Mouse (Mus musculus): Measurements from ENCODE around the gene Mecp2. TPM values are rescaled to one million over a fixed set of nuclear protein-coding genes. Genes with fewer than 3 reads are reported as not detected.
"Not testable (repeated sequence)": the region's sequence is repeated elsewhere in the genome, so short reads cannot be mapped to it uniquely, and the experiment has no call there.

Gene Mecp2
- polyA plus RNA-seq (2014; fragmentation: Nextera tagmentation; extraction: Ambion mirVana) = 15.3 and 17.1 TPM in 2 replicates

DNA sequence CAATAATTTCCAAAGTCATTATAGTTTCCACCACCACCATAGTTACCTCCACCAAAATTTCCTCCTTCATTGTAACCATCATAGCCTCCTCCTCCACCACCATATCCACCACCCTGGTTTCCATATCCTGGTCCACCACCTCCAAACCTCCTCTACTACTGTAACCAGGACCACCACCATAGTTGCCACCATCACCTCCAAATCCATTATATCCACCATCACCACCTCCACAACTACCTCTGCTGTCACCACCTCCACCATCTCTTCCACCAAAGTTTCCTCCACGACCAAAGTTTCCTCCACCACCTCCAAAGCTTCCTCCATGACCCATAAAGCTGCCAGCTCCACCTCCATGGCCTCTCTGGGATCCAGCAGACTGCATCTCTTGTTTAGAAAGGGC lies at the start of gene Mecp2:
Mecp2 (minus strand) TSS at position 101 of the 400 bp plus-strand sequence.
- H3K4me1 ChIP-seq (ENCODE audit: control insufficient read depth, insufficient read depth, low read length); H3K36me3 ChIP-seq (ENCODE audit: control insufficient read depth, insufficient read depth, low read length); DNase-seq (ENCODE audit: low spot score, missing footprints); ATAC-seq (ENCODE audit: low FRiP score); H3K27me3 ChIP-seq (ENCODE audit: control insufficient read depth, insufficient read depth, low read length); H3K4me3 ChIP-seq (ENCODE audit: low read depth, low read length); H3K4me2 ChIP-seq; H3K9me3 ChIP-seq (ENCODE audit: control insufficient read depth, low read length); H3K27ac ChIP-seq (ENCODE audit: low read depth, low read length); H3K9ac ChIP-seq (ENCODE audit: low read length): not testable (repeated sequence)
- 24% methylated on average over 1 of the region's 1 CpGs for WGBS

DNA sequence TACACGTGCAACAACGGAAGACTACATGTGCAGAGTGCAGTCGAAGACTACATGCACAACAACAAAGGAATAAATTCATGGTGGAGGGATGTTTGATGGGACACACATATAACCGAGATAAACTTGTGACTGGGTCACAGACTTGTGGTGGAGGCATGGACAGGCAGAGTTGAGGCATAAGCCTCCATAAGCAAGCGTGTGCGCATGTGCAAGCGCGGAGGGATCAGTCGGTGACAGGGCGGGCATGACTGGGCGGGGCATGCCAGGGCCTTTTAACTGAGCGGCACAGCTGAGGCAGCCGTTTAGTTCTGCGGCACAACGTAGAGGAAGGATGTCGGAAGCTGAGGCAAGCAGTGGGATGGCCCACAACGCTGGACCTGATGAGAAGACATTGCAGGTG lies 41.8 kb upstream of the Mecp2 start, which contains the start of gene Tktl1:
Tktl1 (plus strand) TSS at position 301 of the 400 bp plus-strand sequence.
- DNase-seq (ENCODE audit: low spot score, missing footprints) (no peak), ATAC-seq (ENCODE audit: low FRiP score) (no peak)
- Histone ChIP-seq H3K27ac (ENCODE audit: low read depth, low read length) (no peak within 1 kb of the TSS), H3K9me3 (ENCODE audit: control insufficient read depth, low read length) (no peaks in the 10 kb centered on the region), H3K36me3 (ENCODE audit: control insufficient read depth, insufficient read depth, low read length) (no peaks in the 10 kb centered on the region), H3K4me3 (ENCODE audit: low read depth, low read length) (no peak within 1 kb of the TSS), H3K4me1 (ENCODE audit: control insufficient read depth, insufficient read depth, low read length) (no peaks in the 10 kb centered on the region), H3K27me3 (ENCODE audit: control insufficient read depth, insufficient read depth, low read length) (no peaks in the 10 kb centered on the region), H3K9ac (ENCODE audit: low read length) (no peak within 1 kb of the TSS), H3K4me2 (no peak within 1 kb of the TSS)
- WGBS = 86% methylated on average over 17 of the region's 17 CpGs

DNA sequence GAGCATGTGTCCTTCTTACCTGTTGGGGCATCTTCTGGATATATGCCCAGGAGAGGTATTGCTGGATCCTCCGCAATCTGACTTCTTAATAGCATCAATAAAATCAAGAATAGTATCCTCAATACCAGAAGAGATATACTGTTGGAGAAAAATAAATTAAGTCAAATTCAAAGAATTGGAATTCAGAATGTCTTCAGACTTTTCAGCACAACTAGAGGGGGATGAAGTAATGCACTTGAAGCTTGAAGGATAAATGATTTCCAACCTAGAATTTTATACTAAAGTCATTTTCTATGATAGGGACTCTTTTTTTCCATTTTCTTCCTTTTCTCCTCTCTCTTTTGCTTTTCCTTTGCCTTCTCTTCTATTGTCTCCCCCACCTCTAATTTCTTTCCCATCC lies 32.6 kb upstream of the Mecp2 start, which contains the start of gene Tex28:
Tex28 (minus strand) TSS at position 101 of the 400 bp plus-strand sequence.
- Histone ChIP-seq H3K4me3 (ENCODE audit: low read depth, low read length) (no peak within 1 kb of the TSS), H3K36me3 (ENCODE audit: control insufficient read depth, insufficient read depth, low read length) (no peaks in the 10 kb centered on the region), H3K4me2 (no peak within 1 kb of the TSS), H3K9ac (ENCODE audit: low read length) (no peak within 1 kb of the TSS), H3K27ac (ENCODE audit: low read depth, low read length) (no peak within 1 kb of the TSS), H3K9me3 (ENCODE audit: control insufficient read depth, low read length) (no peaks in the 10 kb centered on the region), H3K4me1 (ENCODE audit: control insufficient read depth, insufficient read depth, low read length) (no peaks in the 10 kb centered on the region), H3K27me3 (ENCODE audit: control insufficient read depth, insufficient read depth, low read length) (no peaks in the 10 kb centered on the region)
- 80% methylated on average over 1 of the region's 1 CpGs for WGBS
- ATAC-seq (ENCODE audit: low FRiP score) (no peak), DNase-seq (ENCODE audit: low spot score, missing footprints) (no peak)

DNA sequence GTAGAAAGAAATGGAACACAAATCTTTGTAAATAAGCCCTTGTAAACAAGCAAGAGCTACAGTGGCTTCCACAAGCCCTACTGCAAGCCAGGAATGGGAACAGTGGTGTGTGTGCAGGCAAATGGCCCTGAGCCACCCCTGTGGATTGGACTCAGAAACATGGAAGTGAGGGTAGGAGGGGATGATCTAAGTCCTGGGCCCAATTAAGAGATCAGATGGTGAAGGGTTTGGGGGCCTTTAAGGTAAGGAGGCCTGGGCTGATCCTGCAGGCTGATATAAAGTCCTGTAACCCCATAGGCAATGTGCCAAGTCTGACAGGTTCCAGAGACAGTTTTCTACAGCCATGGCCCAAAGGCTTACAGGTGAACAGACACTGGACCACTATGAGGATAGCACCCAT lies 8.0 kb downstream of the Mecp2 start, which contains the start of gene Opn1mw:
Opn1mw (plus strand) TSS at position 301 of the 400 bp plus-strand sequence.
- Histone ChIP-seq H3K9me3 (ENCODE audit: control insufficient read depth, low read length) (no peaks in the 10 kb centered on the region), H3K27me3 (ENCODE audit: control insufficient read depth, insufficient read depth, low read length) (no peaks in the 10 kb centered on the region; the same call in 1 of the 2 replicates), H3K9ac (ENCODE audit: low read length) (no peak within 1 kb of the TSS), H3K4me3 (ENCODE audit: low read depth, low read length) (no peak within 1 kb of the TSS), H3K4me2 (no peak within 1 kb of the TSS), H3K4me1 (ENCODE audit: control insufficient read depth, insufficient read depth, low read length) (no peaks in the 10 kb centered on the region), H3K27ac (ENCODE audit: low read depth, low read length) (no peak within 1 kb of the TSS), H3K36me3 (ENCODE audit: control insufficient read depth, insufficient read depth, low read length) (no peaks in the 10 kb centered on the region)
- DNase-seq (ENCODE audit: low spot score, missing footprints) (no peak), ATAC-seq (ENCODE audit: low FRiP score) (no peak)

DNA sequence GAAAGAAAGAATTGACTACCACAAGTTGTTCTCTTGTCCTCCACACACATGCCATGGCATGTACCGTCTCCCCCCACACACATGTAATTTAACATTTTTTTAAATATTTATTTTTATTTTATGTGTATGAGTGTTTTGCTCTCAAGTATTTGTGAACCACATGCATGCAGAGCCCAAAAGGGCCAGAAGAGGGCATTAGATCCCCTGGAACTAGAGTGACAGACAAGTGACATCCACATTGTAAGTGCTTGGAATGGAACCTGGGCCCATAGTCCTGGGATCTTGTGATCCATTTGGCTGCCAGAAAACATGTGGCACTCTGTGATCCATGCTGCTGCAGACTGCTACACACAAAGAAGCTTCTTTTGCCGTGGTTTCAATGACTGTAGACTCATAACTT lies 10.2 kb downstream of the Mecp2 start:
- H3K4me2 ChIP-seq = no peak overlapping the region
- no peaks in the 10 kb centered on the region for H3K36me3 ChIP-seq (ENCODE audit: control insufficient read depth, insufficient read depth, low read length)
- 60% methylated on average over 2 of the region's 2 CpGs for WGBS
- no peak overlapping the region for H3K27ac ChIP-seq (ENCODE audit: low read depth, low read length)
- H3K4me1 ChIP-seq (ENCODE audit: control insufficient read depth, insufficient read depth, low read length) = no peaks in the 10 kb centered on the region
- no peaks in the 10 kb centered on the region; the same call in 1 of the 2 replicates for H3K27me3 ChIP-seq (ENCODE audit: control insufficient read depth, insufficient read depth, low read length)
- DNase-seq (ENCODE audit: low spot score, missing footprints) (no peak), ATAC-seq (ENCODE audit: low FRiP score) (no peak)
- no peaks in the 10 kb centered on the region for H3K9me3 ChIP-seq (ENCODE audit: control insufficient read depth, low read length)
- H3K4me3 ChIP-seq (ENCODE audit: low read depth, low read length) = no peak overlapping the region
- H3K9ac ChIP-seq (ENCODE audit: low read length) = no peak overlapping the region

DNA sequence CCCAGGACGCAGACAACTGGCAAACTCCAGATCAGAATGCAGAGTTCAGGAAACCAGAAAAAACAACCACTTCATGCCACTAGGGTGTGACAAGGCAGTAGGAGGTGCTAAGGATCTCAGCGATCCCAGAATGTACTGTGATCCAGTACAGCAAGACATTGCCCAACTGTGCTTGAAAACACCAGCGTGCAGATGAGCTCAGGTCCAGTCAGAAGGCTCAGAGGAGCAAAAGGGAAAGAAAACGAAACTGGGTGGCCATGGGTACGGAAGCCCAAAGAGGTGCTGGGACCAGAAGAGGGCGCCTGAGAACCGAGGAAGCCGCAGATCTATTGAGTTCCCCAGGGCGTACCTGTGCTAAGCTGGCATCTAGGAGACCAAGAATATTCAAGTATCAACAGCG lies 19.7 kb downstream of the Mecp2 start:
- H3K4me1 ChIP-seq (ENCODE audit: control insufficient read depth, insufficient read depth, low read length) = no peaks in the 10 kb centered on the region
- H3K4me3 ChIP-seq (ENCODE audit: low read depth, low read length) = no peak overlapping the region
- H3K27ac ChIP-seq (ENCODE audit: low read depth, low read length) = no peak overlapping the region
- DNase-seq (ENCODE audit: low spot score, missing footprints) = no peak
- 22% methylated on average over 10 of the region's 10 CpGs for WGBS
- H3K27me3 ChIP-seq (ENCODE audit: control insufficient read depth, insufficient read depth, low read length) = no peaks in the 10 kb centered on the region
- H3K9ac ChIP-seq (ENCODE audit: low read length) = no peak overlapping the region
- no peak; the same call in 1 of the 2 replicates for ATAC-seq (ENCODE audit: low FRiP score)
- H3K9me3 ChIP-seq (ENCODE audit: control insufficient read depth, low read length) = no peaks in the 10 kb centered on the region
- H3K4me2 ChIP-seq = peak overlapping the region; percentile 22; the same call in 1 of the 2 replicates
- no peaks in the 10 kb centered on the region for H3K36me3 ChIP-seq (ENCODE audit: control insufficient read depth, insufficient read depth, low read length)

DNA sequence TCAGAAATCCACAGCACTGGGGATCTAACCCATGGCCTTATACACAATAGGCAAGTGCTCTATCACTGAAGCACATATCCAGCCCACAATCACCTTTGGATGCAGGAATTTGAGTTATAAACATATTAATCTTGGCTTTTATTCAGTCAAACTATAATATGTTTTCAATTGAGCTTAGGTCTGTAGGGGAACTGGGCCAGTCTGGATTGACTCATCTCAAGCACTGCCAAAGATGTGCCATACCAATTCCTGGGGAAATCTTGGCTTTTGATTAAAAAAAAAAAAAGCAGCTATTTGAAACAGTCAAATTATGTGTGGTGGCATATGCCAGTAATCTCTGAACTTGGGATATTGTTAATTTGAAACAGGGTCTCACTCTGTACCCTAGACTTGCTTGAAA lies 21.1 kb downstream of the Mecp2 start:
- no peak overlapping the region for H3K4me2 ChIP-seq
- DNase-seq (ENCODE audit: low spot score, missing footprints) (no peak), ATAC-seq (ENCODE audit: low FRiP score) (no peak)
- no peaks in the 10 kb centered on the region for H3K4me1 ChIP-seq (ENCODE audit: control insufficient read depth, insufficient read depth, low read length)
- H3K9ac ChIP-seq (ENCODE audit: low read length) = no peak overlapping the region
- H3K27ac ChIP-seq (ENCODE audit: low read depth, low read length) = no peak overlapping the region
- no peaks in the 10 kb centered on the region for H3K36me3 ChIP-seq (ENCODE audit: control insufficient read depth, insufficient read depth, low read length)
- H3K4me3 ChIP-seq (ENCODE audit: low read depth, low read length) = no peak overlapping the region
- H3K27me3 ChIP-seq (ENCODE audit: control insufficient read depth, insufficient read depth, low read length) = no peaks in the 10 kb centered on the region
- H3K9me3 ChIP-seq (ENCODE audit: control insufficient read depth, low read length) = no peaks in the 10 kb centered on the region

DNA sequence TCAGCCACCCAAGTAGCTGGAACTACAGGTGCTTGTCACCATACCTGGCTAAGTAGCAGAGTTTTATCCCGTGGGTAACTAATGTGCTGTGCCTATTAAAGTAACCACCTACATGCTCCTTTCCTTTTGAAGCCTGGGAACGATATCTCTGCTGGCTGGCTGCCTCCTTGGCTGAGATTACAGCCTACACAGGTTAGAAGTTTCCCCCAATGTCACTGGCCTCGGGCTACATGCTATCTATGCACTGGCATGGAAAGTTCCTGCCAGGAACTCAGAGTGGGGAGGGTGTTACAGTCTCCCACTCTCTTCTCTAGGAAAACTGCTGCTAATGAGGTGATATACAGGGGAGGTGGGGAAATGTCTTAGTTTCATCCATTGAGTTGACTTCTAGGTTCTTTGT lies 26.4 kb downstream of the Mecp2 start:
- Histone ChIP-seq H3K36me3 (ENCODE audit: control insufficient read depth, insufficient read depth, low read length) (no peaks in the 10 kb centered on the region), H3K27ac (ENCODE audit: low read depth, low read length) (no peak overlapping the region), H3K9ac (ENCODE audit: low read length) (no peak overlapping the region), H3K27me3 (ENCODE audit: control insufficient read depth, insufficient read depth, low read length) (no peaks in the 10 kb centered on the region), H3K4me1 (ENCODE audit: control insufficient read depth, insufficient read depth, low read length) (no peaks in the 10 kb centered on the region), H3K4me2 (no peak overlapping the region), H3K9me3 (ENCODE audit: control insufficient read depth, low read length) (no peaks in the 10 kb centered on the region), H3K4me3 (ENCODE audit: low read depth, low read length) (no peak overlapping the region)
- WGBS = 52% methylated on average over 3 of the region's 3 CpGs
- ATAC-seq (ENCODE audit: low FRiP score) (no peak), DNase-seq (ENCODE audit: low spot score, missing footprints) (no peak)

DNA sequence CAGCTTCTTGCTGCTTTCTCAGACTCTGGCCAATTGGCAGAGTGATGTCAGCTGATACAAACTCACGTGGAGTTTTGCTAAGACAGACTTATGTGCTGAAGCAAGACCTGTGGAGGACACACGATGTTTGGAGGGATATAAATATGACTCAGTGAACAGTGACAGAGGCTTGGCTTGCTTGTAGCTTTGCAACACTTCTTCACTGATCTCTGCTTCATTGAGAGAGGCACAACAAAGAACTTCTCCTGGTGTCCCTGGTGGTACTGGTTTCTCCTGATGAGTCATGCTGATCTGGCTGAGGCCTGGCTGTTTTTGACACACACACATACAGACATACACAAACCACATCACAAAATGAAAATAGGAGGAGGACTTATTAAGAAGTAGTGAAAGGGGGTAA lies 29.2 kb downstream of the Mecp2 start:
- H3K4me3 ChIP-seq (ENCODE audit: low read depth, low read length) = no peak overlapping the region
- DNase-seq (ENCODE audit: low spot score, missing footprints) (no peak), ATAC-seq (ENCODE audit: low FRiP score) (no peak)
- no peak overlapping the region for H3K9ac ChIP-seq (ENCODE audit: low read length)
- WGBS = 56% methylated on average over 2 of the region's 2 CpGs
- H3K4me1 ChIP-seq (ENCODE audit: control insufficient read depth, insufficient read depth, low read length) = no peaks in the 10 kb centered on the region
- H3K4me2 ChIP-seq = no peak overlapping the region
- no peaks in the 10 kb centered on the region for H3K9me3 ChIP-seq (ENCODE audit: control insufficient read depth, low read length)
- no peaks in the 10 kb centered on the region for H3K36me3 ChIP-seq (ENCODE audit: control insufficient read depth, insufficient read depth, low read length)
- no peaks in the 10 kb centered on the region for H3K27me3 ChIP-seq (ENCODE audit: control insufficient read depth, insufficient read depth, low read length)
- no peak overlapping the region for H3K27ac ChIP-seq (ENCODE audit: low read depth, low read length)
